ENCODE assay signal across 12 mouse cellular contexts in genomic region chr7:44955628-44956027, GRCm38 (mm10). TPM values are rescaled to one million over a fixed set of nuclear protein-coding genes. Genes with fewer than 3 reads are reported as not detected.
DNase-seq lines count a peak whose midpoint lies in the region; ATAC-seq and TF ChIP-seq lines count a peak whose summit lies in the region.
"Had no signal": no experiment of that assay in that cellular context is flagged by ENCODE, and none has a peak within 500 bp of the region (broad histone marks: within the 10 kb centered on the region; RNA-seq: fewer than 3 reads in every experiment).

No protein-coding gene starts in this region.

- no peak overlapping the region for H3K27ac ChIP-seq in hindbrain, postnatal 0 days
- H3K27ac ChIP-seq in hindbrain, embryonic 16.5 days (ENCODE audit: low read depth, low read length) = no peak overlapping the region
- H3K27ac ChIP-seq in spleen, adult 2 months (ENCODE audit: insufficient read depth, low read length) = no peak overlapping the region
- H3K27ac ChIP-seq in small intestine, adult 2 months (ENCODE audit: insufficient read depth, low read depth, low read length) = no peak overlapping the region

- H3K9ac ChIP-seq in hindbrain, postnatal 0 days (replicated peaks; ENCODE audit: low read length) = no peak overlapping the region
- no peak overlapping the region for H3K9ac ChIP-seq in hindbrain, embryonic 16.5 days (ENCODE audit: low read depth, low read length)

- H3K36me3 ChIP-seq in hindbrain, postnatal 0 days (ENCODE audit: insufficient read depth, low read length) = no peaks in the 10 kb centered on the region; the same call in 1 of the 2 replicates
- H3K36me3 ChIP-seq in hindbrain, embryonic 16.5 days (ENCODE audit: control insufficient read depth, insufficient read depth, low read length) = peaks cover 5% of the 10 kb centered on the region; the same call in 1 of the 2 replicates
- no peaks in the 10 kb centered on the region for H3K36me3 ChIP-seq in spleen, adult 2 months (ENCODE audit: control insufficient read depth, insufficient read depth, low read length)
- H3K36me3 ChIP-seq in small intestine, adult 2 months (ENCODE audit: control insufficient read depth, insufficient read depth, low read length) = no peaks in the 10 kb centered on the region

- no peak for ATAC-seq in hindbrain, postnatal 0 days
- ATAC-seq in hindbrain, embryonic 16.5 days = no peak

- no peaks in the 10 kb centered on the region for H3K9me3 ChIP-seq in hindbrain, postnatal 0 days (ENCODE audit: low read length)
- no peaks in the 10 kb centered on the region for H3K9me3 ChIP-seq in hindbrain, embryonic 16.5 days (ENCODE audit: control insufficient read depth, low read length)
- H3K9me3 ChIP-seq: megakaryocyte, embryonic 14.5 days had no signal

- no peak for TF ChIP-seq POLR2A in spleen, adult 2 months (IDR thresholded peaks at IDR 0.05; ENCODE audit: low read depth, low read length)
- TF ChIP-seq POLR2A in small intestine, adult 2 months (IDR thresholded peaks at IDR 0.05; ENCODE audit: low read depth, low read length) = no peak

- H3K4me2 ChIP-seq in hindbrain, postnatal 0 days (ENCODE audit: low read depth, low read length) = no peak overlapping the region
- H3K4me2 ChIP-seq in hindbrain, embryonic 16.5 days (ENCODE audit: low read length) = no peak overlapping the region

- H3K27me3 ChIP-seq in hindbrain, postnatal 0 days (ENCODE audit: insufficient read depth, low read length) = peaks cover 6% of the 10 kb centered on the region
- peaks cover 8% of the 10 kb centered on the region for H3K27me3 ChIP-seq in hindbrain, embryonic 16.5 days (replicated peaks; ENCODE audit: control insufficient read depth, insufficient read depth, low read length)
- H3K27me3 ChIP-seq in spleen, adult 2 months (ENCODE audit: control insufficient read depth, insufficient read depth, low read length) = no peaks in the 10 kb centered on the region; the same call in 1 of the 2 replicates
- H3K27me3 ChIP-seq in small intestine, adult 2 months (ENCODE audit: control insufficient read depth, insufficient read depth, low read length) = no peaks in the 10 kb centered on the region

- 59% methylated on average over 5 of the region's 5 CpGs for WGBS in hindbrain, postnatal 0 days
- WGBS in hindbrain, embryonic 16.5 days = 58% methylated on average over 5 of the region's 5 CpGs
- 44% methylated on average over 5 of the region's 5 CpGs for WGBS in spleen, adult 2 months
- WGBS in small intestine, adult 2 months = 38% methylated on average over 5 of the region's 5 CpGs

- peak; percentile 64 for TF ChIP-seq CTCF in hindbrain, postnatal 0 days (IDR thresholded peaks at IDR 0.05; ENCODE audit: low read depth)
- TF ChIP-seq CTCF in spleen, adult 2 months (IDR thresholded peaks at IDR 0.05; ENCODE audit: extremely low read depth, insufficient read depth, insufficient read length, insufficient replicate concordance) = peak; percentile 13; the same call in 1 of the 2 replicates
- peak; percentile 31; the same call in 1 of the 2 replicates for TF ChIP-seq CTCF in small intestine, adult 2 months (IDR thresholded peaks at IDR 0.05; ENCODE audit: extremely low read depth, insufficient read length, insufficient replicate concordance, low read depth, low read length)

- 0 out of 2 replicates have a peak, but pooled peaks cover 6% of the 10 kb centered on the region for H3K4me1 ChIP-seq in hindbrain, postnatal 0 days (ENCODE audit: insufficient read depth, low read length)
- H3K4me1 ChIP-seq in hindbrain, embryonic 16.5 days (ENCODE audit: control insufficient read depth, insufficient read depth, low read depth, low read length) = peaks cover 8% of the 10 kb centered on the region
- peaks cover 18% of the 10 kb centered on the region for H3K4me1 ChIP-seq in spleen, adult 2 months (ENCODE audit: control insufficient read depth, insufficient read depth, insufficient read length)
- no peaks in the 10 kb centered on the region for H3K4me1 ChIP-seq in small intestine, adult 2 months (ENCODE audit: control insufficient read depth, insufficient read depth, insufficient read length, low read length)

- DNase-seq in hindbrain, postnatal 0 days (ENCODE audit: low spot score) = peak; percentile 59
- no peak for DNase-seq in spleen, adult 2 months (ENCODE audit: low read depth in 1 of 2, low spot score in 2 of 2)
- no peak for DNase-seq in spleen, adult 12 weeks (ENCODE audit: low spot score)
- DNase-seq in R1 (ENCODE audit: low read depth, low spot score) = peak; percentile 56
- no peak for DNase-seq in urinary bladder, postnatal 36 days (ENCODE audit: low spot score in 2 of 2)
- no peak for DNase-seq in cerebellum, adult 8-10 months
- DNase-seq: heart, postnatal 36 days; thymus, postnatal 36 days had no signal

- H3K4me3 ChIP-seq in hindbrain, postnatal 0 days (ENCODE audit: low read length) = no peak overlapping the region
- no peak overlapping the region for H3K4me3 ChIP-seq in hindbrain, embryonic 16.5 days (ENCODE audit: low read length)
- no peak overlapping the region for H3K4me3 ChIP-seq in spleen, adult 2 months (ENCODE audit: extremely low read depth, insufficient read depth, insufficient read length)
- H3K4me3 ChIP-seq in small intestine, adult 2 months (ENCODE audit: low read depth, low read length) = no peak overlapping the region
- H3K4me3 ChIP-seq: megakaryocyte, embryonic 14.5 days had no signal

RNA-seq across cellular contexts. Expression of gene Tsks, which starts 12.6 kb away (rescaled TPM):
- not detected in 2 replicates for total RNA-seq in hindbrain, postnatal 0 days (2014; rRNA removed)
- 0.25 and 0.40 TPM in 2 replicates for polyA plus RNA-seq in hindbrain, postnatal 0 days (2015; fragmentation: Nextera tagmentation; extraction: Ambion mirVana)
- polyA plus RNA-seq in hindbrain, embryonic 16.5 days (2015; fragmentation: Nextera tagmentation; extraction: Ambion mirVana) = 0.15 TPM in 1 of 2 replicates, not detected in the other
- polyA plus RNA-seq in spleen, adult 2 months (2012; rRNA removed) = not detected in 2 replicates
- not detected in 2 replicates for polyA plus RNA-seq in small intestine, adult 2 months (2012; rRNA removed)
- total RNA-seq: adrenal gland, adult 18-20 months; heart, postnatal 36 days had no signal

RNA-seq across cellular contexts. Expression of gene Cpt1c, which starts 19.0 kb away (rescaled TPM):
- total RNA-seq in hindbrain, postnatal 0 days (2014; rRNA removed) = 99.4 and 105 TPM in 2 replicates
- polyA plus RNA-seq in hindbrain, postnatal 0 days (2015; fragmentation: Nextera tagmentation; extraction: Ambion mirVana) = 48.7 and 50.7 TPM in 2 replicates
- 58.6 and 59.7 TPM in 2 replicates for polyA plus RNA-seq in hindbrain, embryonic 16.5 days (2015; fragmentation: Nextera tagmentation; extraction: Ambion mirVana)
- polyA plus RNA-seq in spleen, adult 2 months (2012; rRNA removed) = 4.8 and 6.1 TPM in 2 replicates
- polyA plus RNA-seq in small intestine, adult 2 months (2012; rRNA removed) = 5.2 and 7.6 TPM in 2 replicates

RNA-seq across cellular contexts. Expression of gene Ap2a1, which starts 26.3 kb away (rescaled TPM):
- 251 and 255 TPM in 2 replicates for total RNA-seq in hindbrain, postnatal 0 days (2014; rRNA removed)
- 113 and 115 TPM in 2 replicates for polyA plus RNA-seq in hindbrain, postnatal 0 days (2015; fragmentation: Nextera tagmentation; extraction: Ambion mirVana)
- polyA plus RNA-seq in hindbrain, embryonic 16.5 days (2015; fragmentation: Nextera tagmentation; extraction: Ambion mirVana) = 128 and 133 TPM in 2 replicates
- 69.9 and 91.7 TPM in 2 replicates for polyA plus RNA-seq in spleen, adult 2 months (2012; rRNA removed)
- 49.8 and 85.2 TPM in 2 replicates for polyA plus RNA-seq in small intestine, adult 2 months (2012; rRNA removed)

RNA-seq across cellular contexts. Expression of gene Prmt1, which starts 30.7 kb away (rescaled TPM):
- 215 and 251 TPM in 2 replicates for total RNA-seq in hindbrain, postnatal 0 days (2014; rRNA removed)
- 470 and 531 TPM in 2 replicates for polyA plus RNA-seq in hindbrain, postnatal 0 days (2015; fragmentation: Nextera tagmentation; extraction: Ambion mirVana)
- polyA plus RNA-seq in hindbrain, embryonic 16.5 days (2015; fragmentation: Nextera tagmentation; extraction: Ambion mirVana) = 629 and 637 TPM in 2 replicates
- 109 and 112 TPM in 2 replicates for polyA plus RNA-seq in spleen, adult 2 months (2012; rRNA removed)
- 50.0 and 68.6 TPM in 2 replicates for polyA plus RNA-seq in small intestine, adult 2 months (2012; rRNA removed)

RNA-seq across cellular contexts. Expression of gene Irf3, which starts 41.8 kb away (rescaled TPM):
- total RNA-seq in hindbrain, postnatal 0 days (2014; rRNA removed) = 42.2 and 48.6 TPM in 2 replicates
- polyA plus RNA-seq in hindbrain, postnatal 0 days (2015; fragmentation: Nextera tagmentation; extraction: Ambion mirVana) = 31.5 and 33.7 TPM in 2 replicates
- 63.5 and 65.4 TPM in 2 replicates for polyA plus RNA-seq in hindbrain, embryonic 16.5 days (2015; fragmentation: Nextera tagmentation; extraction: Ambion mirVana)
- 134 and 147 TPM in 2 replicates for polyA plus RNA-seq in spleen, adult 2 months (2012; rRNA removed)
- polyA plus RNA-seq in small intestine, adult 2 months (2012; rRNA removed) = 52.9 and 91.0 TPM in 2 replicates

Comparison
In these comparisons a context has a peak if more than half of its experiments do, and no peak if none do; other contexts are left out.
1. DNase-seq: peak in hindbrain, postnatal 0 days (single experiment) and R1 (single experiment); none in spleen, adult 2 months (0 of 2), spleen, adult 12 weeks (single experiment), urinary bladder, postnatal 36 days (0 of 2) and cerebellum, adult 8-10 months (single experiment).
2. CTCF ChIP-seq: peak in every context shown above with its lines; median percentile 64 in hindbrain, postnatal 0 days; 31 in small intestine, adult 2 months; 13 in spleen, adult 2 months.